Mouse (Mus musculus) stomach, postnatal 0 days (tissue): ENCODE measurements at regions not wholly inside any gene's neighbourhood (a gene's known extent, or its start where the extent isn't known, plus 50 kb on each side); places are given as distances from the start of the nearest gene placed in this dataset.

Source experiments
- CTCF ChIP-seq: IDR thresholded peaks from 2 replicates; pipeline ENCODE4 v1.5.1; 2016; ENCODE audit warnings: antibody characterized with exemption, low read depth, mild to moderate bottlenecking, moderate library complexity
- EP300 ChIP-seq: optimal IDR thresholded peaks from 2 replicates; pipeline ENCODE3; 2016; ENCODE audit warnings: antibody characterized with exemption

DNA sequence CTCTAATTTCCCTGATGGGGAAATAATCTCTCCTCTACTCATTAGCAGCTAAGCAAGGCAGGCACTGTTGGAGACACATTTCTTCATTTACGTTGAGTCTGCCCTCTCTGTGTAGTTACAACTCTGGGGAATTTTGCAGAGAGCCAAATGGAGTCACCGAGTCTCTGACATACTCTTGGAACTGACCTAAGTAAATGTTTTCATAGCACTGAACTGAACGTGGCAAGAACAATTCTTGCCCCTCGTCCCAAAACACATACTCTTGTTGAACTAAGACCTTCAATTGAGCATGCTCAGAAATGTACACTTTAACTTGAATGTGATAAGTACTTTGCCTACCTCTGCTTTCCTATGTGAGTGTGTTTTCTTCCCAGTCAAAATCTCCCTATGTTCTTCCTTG lies 114.5 kb downstream of the Dusp6 start:
- TF ChIP-seq CTCF (no peak), EP300 (no peak)
